Mouse (Mus musculus): Measurements from ENCODE around the gene Gm39653. TPM values are rescaled to one million over a fixed set of nuclear protein-coding genes. Genes with fewer than 3 reads are reported as not detected.
A peak's percentile ranks its signal among the peaks of the same experiment; 100 is the strongest.
"Not testable (repeated sequence)": the region's sequence is repeated elsewhere in the genome, so short reads cannot be mapped to it uniquely, and the experiment has no call there.

Gene Gm39653
- polyA plus RNA-seq, 1 experiment from 2014 or later = not detected

DNA sequence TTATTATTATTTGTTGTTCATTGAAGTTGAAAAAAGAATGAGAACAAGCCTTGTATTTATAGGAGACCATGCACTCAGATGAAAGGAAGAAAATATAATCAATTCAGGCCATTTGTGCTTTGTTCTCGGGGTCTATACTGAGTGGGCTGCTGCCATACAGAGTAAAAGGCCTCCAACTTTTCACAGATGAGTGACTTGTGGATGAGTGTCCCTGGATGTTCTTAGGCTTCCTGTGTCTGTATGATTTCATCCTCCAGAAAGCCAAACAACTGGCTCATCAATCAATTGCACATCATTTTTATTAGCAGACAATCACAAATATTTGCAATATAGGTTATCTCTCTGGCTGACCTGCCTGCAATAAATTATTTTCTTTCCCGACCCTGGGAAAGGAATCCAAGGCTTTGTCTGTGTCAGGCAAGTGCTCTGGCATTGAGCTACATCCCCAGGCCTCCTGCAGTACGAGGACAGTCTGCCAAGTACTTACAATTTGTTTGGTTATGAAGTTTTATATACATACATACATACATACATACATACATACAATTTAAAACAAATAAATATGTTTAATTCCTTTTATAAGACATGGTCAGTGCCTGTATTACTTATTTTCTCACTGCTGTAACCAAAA is 11.8 kb upstream of the Gm39653 start:
- H3K4me2 ChIP-seq (ENCODE audit: low read length) = no peak overlapping the region
- no peaks in the 10 kb centered on the region for H3K4me1 ChIP-seq (ENCODE audit: control insufficient read depth, insufficient read depth, low read length)
- 57% methylated on average over 3 of the region's 3 CpGs for WGBS
- DNase-seq (ENCODE audit: low spot score) = no peak
- no peak overlapping the region for H3K9ac ChIP-seq (ENCODE audit: low read length)
- H3K27ac ChIP-seq (ENCODE audit: low read depth, low read length) = no peak overlapping the region
- no peaks in the 10 kb centered on the region for H3K9me3 ChIP-seq (replicated peaks; ENCODE audit: control insufficient read depth, low read length)
- no peak overlapping the region for H3K4me3 ChIP-seq (ENCODE audit: low read depth, low read length)
- no peaks in the 10 kb centered on the region for H3K36me3 ChIP-seq (ENCODE audit: control insufficient read depth, insufficient read depth, low read length)
- ATAC-seq = no peak
- H3K27me3 ChIP-seq (replicated peaks; ENCODE audit: control insufficient read depth, insufficient read depth, low read length) = no peaks in the 10 kb centered on the region

DNA sequence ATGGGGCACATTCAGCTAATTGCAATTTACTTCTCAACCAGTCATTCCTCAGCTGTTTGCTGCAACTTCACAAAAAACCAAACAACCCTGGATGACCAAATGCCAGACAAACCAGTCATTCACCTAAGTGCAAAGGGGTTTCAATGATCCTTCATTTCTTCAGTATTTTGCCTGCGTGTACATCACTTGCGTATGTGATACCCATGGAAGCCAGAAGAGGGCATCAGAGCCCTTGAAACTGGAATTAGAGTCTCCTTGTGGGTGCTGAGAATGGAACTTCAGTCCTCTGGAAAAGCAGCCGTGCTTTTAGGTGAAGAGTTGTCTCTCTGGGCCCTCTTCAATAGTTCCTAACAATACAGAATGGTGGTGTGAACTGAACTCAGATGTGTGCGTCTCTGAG is 6.2 kb upstream of the Gm39653 start:
- no peak for ATAC-seq
- H3K27ac ChIP-seq (ENCODE audit: low read depth, low read length) = no peak overlapping the region
- DNase-seq (ENCODE audit: low spot score) = no peak
- H3K4me3 ChIP-seq (ENCODE audit: low read depth, low read length) = no peak overlapping the region
- H3K4me2 ChIP-seq (ENCODE audit: low read length) = no peak overlapping the region
- 89% methylated on average over 4 of the region's 4 CpGs for WGBS
- no peaks in the 10 kb centered on the region for H3K4me1 ChIP-seq (ENCODE audit: control insufficient read depth, insufficient read depth, low read length)
- no peaks in the 10 kb centered on the region for H3K9me3 ChIP-seq (replicated peaks; ENCODE audit: control insufficient read depth, low read length)
- H3K36me3 ChIP-seq (ENCODE audit: control insufficient read depth, insufficient read depth, low read length) = no peaks in the 10 kb centered on the region
- no peaks in the 10 kb centered on the region for H3K27me3 ChIP-seq (replicated peaks; ENCODE audit: control insufficient read depth, insufficient read depth, low read length)
- H3K9ac ChIP-seq (ENCODE audit: low read length) = no peak overlapping the region

DNA sequence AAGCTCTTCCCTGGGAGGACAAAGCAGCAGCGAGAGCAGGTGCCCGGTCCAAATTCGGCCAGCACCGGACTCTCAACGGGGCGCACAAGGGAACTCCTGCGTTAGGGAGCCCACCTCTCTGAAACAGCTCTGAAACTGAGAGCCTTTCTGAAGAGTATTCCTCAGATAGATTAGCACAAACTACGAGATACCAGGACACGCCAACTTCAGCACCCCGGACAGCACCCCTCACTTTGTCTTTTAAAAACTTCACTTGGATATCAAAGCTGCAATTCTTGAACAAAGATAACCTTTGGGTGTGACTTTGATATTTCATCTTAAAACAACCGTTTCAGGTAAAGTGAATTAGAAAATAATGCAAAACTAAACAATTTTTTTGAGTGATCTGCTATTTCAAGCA is 1.2 kb upstream of the Gm39653 start:
- no peak for ATAC-seq
- 2% methylated on average over 11 of the region's 11 CpGs for WGBS
- H3K4me3 ChIP-seq (ENCODE audit: low read depth, low read length) = no peak overlapping the region; the same call in 1 of the 2 replicates
- H3K9me3 ChIP-seq (replicated peaks; ENCODE audit: control insufficient read depth, low read length) = no peaks in the 10 kb centered on the region
- no peak overlapping the region for H3K9ac ChIP-seq (ENCODE audit: low read length)
- no peak overlapping the region for H3K27ac ChIP-seq (ENCODE audit: low read depth, low read length)
- DNase-seq (ENCODE audit: low spot score) = peak; percentile 25
- no peaks in the 10 kb centered on the region for H3K4me1 ChIP-seq (ENCODE audit: control insufficient read depth, insufficient read depth, low read length)
- no peaks in the 10 kb centered on the region for H3K36me3 ChIP-seq (ENCODE audit: control insufficient read depth, insufficient read depth, low read length)
- H3K4me2 ChIP-seq (ENCODE audit: low read length) = peak overlapping the region; percentile 14; the same call in 1 of the 2 replicates
- no peaks in the 10 kb centered on the region for H3K27me3 ChIP-seq (replicated peaks; ENCODE audit: control insufficient read depth, insufficient read depth, low read length)

DNA sequence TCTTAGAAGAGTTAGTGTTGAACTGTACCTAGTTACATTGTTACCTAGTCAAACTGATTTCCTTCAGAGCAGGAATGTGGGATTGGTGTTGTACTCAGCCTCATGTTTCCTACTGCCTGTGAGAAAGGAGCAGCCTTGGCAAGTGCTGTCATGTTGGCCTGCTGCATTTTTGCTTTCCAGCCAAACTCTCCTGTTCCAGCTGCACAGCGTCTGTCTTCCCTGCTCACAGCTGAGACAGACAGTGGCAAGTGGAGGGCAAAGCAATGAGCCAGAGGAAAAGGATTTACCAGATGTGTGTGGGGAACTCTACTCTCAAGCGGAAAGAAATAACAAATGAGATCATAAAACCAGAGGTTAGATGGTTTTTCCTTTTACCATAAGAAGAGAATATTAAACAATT is 12.4 kb downstream of the Gm39653 start:
- H3K27me3 ChIP-seq (replicated peaks; ENCODE audit: control insufficient read depth, insufficient read depth, low read length) = no peaks in the 10 kb centered on the region
- ATAC-seq (no peak), DNase-seq (ENCODE audit: low spot score) (peak; percentile 6)
- no peaks in the 10 kb centered on the region for H3K9me3 ChIP-seq (replicated peaks; ENCODE audit: control insufficient read depth, low read length)
- no peaks in the 10 kb centered on the region for H3K36me3 ChIP-seq (ENCODE audit: control insufficient read depth, insufficient read depth, low read length)
- no peaks in the 10 kb centered on the region for H3K4me1 ChIP-seq (ENCODE audit: control insufficient read depth, insufficient read depth, low read length)
- no peak overlapping the region for H3K27ac ChIP-seq (ENCODE audit: low read depth, low read length)
- 70% methylated on average over 2 of the region's 2 CpGs for WGBS
- H3K4me2 ChIP-seq (ENCODE audit: low read length) = no peak overlapping the region
- no peak overlapping the region for H3K4me3 ChIP-seq (ENCODE audit: low read depth, low read length)
- no peak overlapping the region for H3K9ac ChIP-seq (ENCODE audit: low read length)

DNA sequence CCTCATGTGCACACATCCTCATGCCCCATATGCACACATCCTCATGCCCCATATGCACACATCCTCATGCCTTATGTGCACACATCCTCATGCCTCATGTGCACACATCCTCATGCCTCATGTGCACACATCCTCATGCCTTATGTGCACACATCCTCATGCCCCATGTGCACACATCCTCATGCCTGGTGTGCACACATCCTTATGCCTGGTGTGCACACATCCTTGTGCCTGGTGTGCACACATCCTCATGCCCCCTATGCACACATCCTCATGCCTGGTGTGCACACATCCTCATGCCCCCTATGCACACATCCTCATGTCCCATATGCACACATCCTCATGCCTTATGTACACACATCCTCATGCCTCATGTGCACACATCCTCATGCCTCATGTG is 14.6 kb downstream of the Gm39653 start:
- not testable (repeated sequence) for H3K9ac ChIP-seq (ENCODE audit: low read length); H3K4me3 ChIP-seq (ENCODE audit: low read depth, low read length); H3K4me2 ChIP-seq (ENCODE audit: low read length); H3K9me3 ChIP-seq (replicated peaks; ENCODE audit: control insufficient read depth, low read length); ATAC-seq; DNase-seq (ENCODE audit: low spot score); H3K36me3 ChIP-seq (ENCODE audit: control insufficient read depth, insufficient read depth, low read length); H3K27ac ChIP-seq (ENCODE audit: low read depth, low read length); H3K27me3 ChIP-seq (replicated peaks; ENCODE audit: control insufficient read depth, insufficient read depth, low read length); H3K4me1 ChIP-seq (ENCODE audit: control insufficient read depth, insufficient read depth, low read length)

DNA sequence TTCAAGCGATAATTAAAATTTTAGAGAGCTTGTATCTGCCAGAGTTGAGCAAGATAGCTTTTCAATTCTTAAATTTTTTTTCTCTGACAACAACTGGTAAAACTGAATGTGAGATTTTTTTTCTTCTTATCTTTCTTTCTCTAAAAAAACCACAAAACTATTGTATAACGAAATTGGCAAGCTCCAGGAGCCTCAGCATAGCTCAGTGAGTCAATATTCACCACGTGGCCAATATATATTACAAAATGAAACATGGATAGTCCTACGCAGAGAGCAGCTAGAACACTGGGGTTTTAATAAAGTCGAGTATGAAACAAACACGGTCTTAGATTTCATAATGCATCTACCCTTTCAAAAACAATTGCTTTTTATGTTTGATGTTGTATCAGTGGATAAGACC is 24.2 kb downstream of the Gm39653 start:
- H3K36me3 ChIP-seq (ENCODE audit: control insufficient read depth, insufficient read depth, low read length) = no peaks in the 10 kb centered on the region
- no peak overlapping the region for H3K27ac ChIP-seq (ENCODE audit: low read depth, low read length)
- no peaks in the 10 kb centered on the region for H3K27me3 ChIP-seq (replicated peaks; ENCODE audit: control insufficient read depth, insufficient read depth, low read length)
- H3K4me1 ChIP-seq (ENCODE audit: control insufficient read depth, insufficient read depth, low read length) = no peaks in the 10 kb centered on the region
- H3K9me3 ChIP-seq (replicated peaks; ENCODE audit: control insufficient read depth, low read length) = no peaks in the 10 kb centered on the region
- no peak overlapping the region for H3K4me2 ChIP-seq (ENCODE audit: low read length)
- WGBS = 78% methylated on average over 6 of the region's 6 CpGs
- H3K4me3 ChIP-seq (ENCODE audit: low read depth, low read length) = no peak overlapping the region
- ATAC-seq (no peak), DNase-seq (ENCODE audit: low spot score) (no peak)
- no peak overlapping the region for H3K9ac ChIP-seq (ENCODE audit: low read length)

DNA sequence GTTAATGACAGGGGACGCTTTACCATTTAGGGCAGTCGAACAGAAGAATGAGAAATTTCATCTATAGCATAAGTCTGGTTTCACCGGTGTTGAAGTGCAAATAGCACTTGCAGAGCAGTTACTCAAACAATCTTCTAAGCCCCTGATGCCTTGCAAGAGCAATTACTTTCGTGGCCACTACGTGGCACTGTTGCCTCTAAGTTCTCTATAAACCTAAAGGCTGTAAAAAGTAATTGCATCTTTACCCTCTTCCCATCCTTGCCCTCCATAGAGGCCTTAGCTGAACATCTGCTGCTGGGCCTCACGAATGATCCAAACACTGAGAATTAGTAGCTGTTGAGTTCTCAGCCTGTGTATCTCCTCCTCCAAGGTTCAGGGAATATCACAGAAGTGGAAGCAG is 42.2 kb downstream of the Gm39653 start:
- Histone ChIP-seq H3K27me3 (replicated peaks; ENCODE audit: control insufficient read depth, insufficient read depth, low read length) (no peaks in the 10 kb centered on the region), H3K9ac (ENCODE audit: low read length) (no peak overlapping the region), H3K36me3 (ENCODE audit: control insufficient read depth, insufficient read depth, low read length) (no peaks in the 10 kb centered on the region), H3K4me3 (ENCODE audit: low read depth, low read length) (no peak overlapping the region), H3K4me2 (ENCODE audit: low read length) (no peak overlapping the region), H3K4me1 (ENCODE audit: control insufficient read depth, insufficient read depth, low read length) (no peaks in the 10 kb centered on the region), H3K9me3 (replicated peaks; ENCODE audit: control insufficient read depth, low read length) (no peaks in the 10 kb centered on the region), H3K27ac (ENCODE audit: low read depth, low read length) (no peak overlapping the region)
- ATAC-seq (no peak), DNase-seq (ENCODE audit: low spot score) (peak; percentile 89)
- WGBS = 15% methylated on average over 6 of the region's 6 CpGs

DNA sequence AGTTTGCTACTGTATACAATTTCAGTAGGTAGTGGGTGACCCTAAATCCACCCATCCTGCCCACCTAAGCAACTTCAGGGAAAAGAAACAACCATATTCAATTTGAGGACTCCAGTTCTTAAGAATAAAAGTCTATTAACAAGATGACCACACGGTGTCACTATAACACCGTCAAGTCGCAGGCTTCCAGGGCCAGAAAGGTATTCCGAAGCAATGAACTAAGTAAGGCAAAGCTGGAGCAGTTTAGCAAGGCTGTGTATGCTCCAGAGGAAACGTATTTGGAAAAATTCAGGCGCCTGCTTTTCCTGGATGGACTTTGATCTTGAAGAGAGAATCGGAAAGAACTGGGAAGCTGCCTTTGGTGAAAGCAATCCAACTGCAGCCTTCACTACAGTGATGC is 43.8 kb downstream of the Gm39653 start:
- DNase-seq (ENCODE audit: low spot score) = peak; percentile 91
- no peaks in the 10 kb centered on the region for H3K4me1 ChIP-seq (ENCODE audit: control insufficient read depth, insufficient read depth, low read length)
- no peaks in the 10 kb centered on the region for H3K27me3 ChIP-seq (replicated peaks; ENCODE audit: control insufficient read depth, insufficient read depth, low read length)
- H3K4me3 ChIP-seq (ENCODE audit: low read depth, low read length) = no peak overlapping the region
- no peaks in the 10 kb centered on the region for H3K9me3 ChIP-seq (replicated peaks; ENCODE audit: control insufficient read depth, low read length)
- H3K9ac ChIP-seq (ENCODE audit: low read length) = no peak overlapping the region
- no peak overlapping the region for H3K4me2 ChIP-seq (ENCODE audit: low read length)
- 4% methylated on average over 7 of the region's 7 CpGs for WGBS
- no peaks in the 10 kb centered on the region for H3K36me3 ChIP-seq (ENCODE audit: control insufficient read depth, insufficient read depth, low read length)
- no peak overlapping the region for H3K27ac ChIP-seq (ENCODE audit: low read depth, low read length)
- peak; percentile 62 for ATAC-seq

DNA sequence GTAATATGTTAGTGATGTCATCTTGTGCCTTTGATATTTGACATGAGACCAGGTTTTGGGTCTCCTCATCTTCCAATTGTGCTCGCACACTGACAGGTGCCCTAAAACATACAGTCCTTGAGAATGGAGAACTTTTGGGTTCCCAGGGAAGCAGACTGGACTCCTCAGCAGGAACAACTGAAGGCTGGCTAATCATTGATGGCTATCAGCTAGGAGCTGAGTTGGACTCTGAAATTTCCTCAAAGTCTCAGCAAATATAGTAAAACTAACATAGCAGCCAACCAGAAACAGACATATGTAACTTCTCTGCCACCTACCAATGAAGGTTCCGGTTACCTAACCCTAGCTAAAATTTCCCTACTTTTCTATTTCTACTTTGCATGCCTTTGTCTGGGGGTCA is 50.3 kb downstream of the Gm39653 start:
- Histone ChIP-seq H3K4me3 (ENCODE audit: low read depth, low read length) (no peak overlapping the region), H3K27me3 (replicated peaks; ENCODE audit: control insufficient read depth, insufficient read depth, low read length) (no peaks in the 10 kb centered on the region), H3K9me3 (replicated peaks; ENCODE audit: control insufficient read depth, low read length) (no peaks in the 10 kb centered on the region), H3K27ac (ENCODE audit: low read depth, low read length) (no peak overlapping the region), H3K36me3 (ENCODE audit: control insufficient read depth, insufficient read depth, low read length) (no peaks in the 10 kb centered on the region), H3K4me2 (ENCODE audit: low read length) (no peak overlapping the region), H3K4me1 (ENCODE audit: control insufficient read depth, insufficient read depth, low read length) (peaks cover 15% of the 10 kb centered on the region), H3K9ac (ENCODE audit: low read length) (no peak overlapping the region)
- DNase-seq (ENCODE audit: low spot score) (no peak), ATAC-seq (no peak)
- 96% methylated on average over 2 of the region's 2 CpGs for WGBS
